Mouse (Mus musculus) intestine, embryonic 15.5 days (tissue): ENCODE data around the gene Aff1. TPM values are rescaled to one million over a fixed set of nuclear protein-coding genes. Genes with fewer than 3 reads are reported as not detected.

Experiments used
- ATAC-seq: fragments of 200-750 bp; cut with Nextera tagmentation; 2 replicates; pipeline ENCODE4 v1.8.0; 2017; ENCODE audit warnings: moderate TSS enrichment, moderate library complexity
- H3K27ac ChIP-seq: fragments of 300-500 bp; sonication (generic); 2 replicates; pipeline ENCODE4 v1.5.1; 2015; ENCODE audit warnings: mild to moderate bottlenecking, inconsistent platforms
- H3K27me3 ChIP-seq: fragments of 300-500 bp; sonication (generic); replicated peaks from 2 replicates; pipeline ENCODE4 v1.6.1; 2015; ENCODE audit warnings: inconsistent platforms
- H3K36me3 ChIP-seq: fragments of 300-500 bp; sonication (generic); 2 replicates; pipeline ENCODE4 v1.6.1; 2015; ENCODE audit warnings: inconsistent platforms
- H3K4me1 ChIP-seq: fragments of 300-500 bp; sonication (generic); replicated peaks from 2 replicates; pipeline ENCODE4 v1.6.1; 2015; ENCODE audit warnings: inconsistent platforms
- H3K4me2 ChIP-seq: fragments of 300-500 bp; sonication (generic); replicated peaks from 2 replicates; pipeline ENCODE4 v1.6.1; 2015; ENCODE audit warnings: mild to moderate bottlenecking, inconsistent platforms
- H3K4me3 ChIP-seq: fragments of 300-500 bp; sonication (generic); replicated peaks from 2 replicates; pipeline ENCODE4 v1.5.1; 2015; ENCODE audit warnings: inconsistent platforms
- H3K9ac ChIP-seq: fragments of 300-500 bp; sonication (generic); 2 replicates; pipeline ENCODE4 v1.6.1; 2015; ENCODE audit warnings: inconsistent platforms
- H3K9me3 ChIP-seq: fragments of 300-500 bp; sonication (generic); 2 replicates; pipeline ENCODE4 v1.6.1; 2016; ENCODE audit warnings: inconsistent platforms
- WGBS: fragments of 180-500 bp; shearing (Covaris S2); methylation state at CpG from one replicate; pipeline ENCODE4 v1.1.7; 2015; 5-methylcytosine and 5-hydroxymethylcytosine counted together
- polyA plus RNA-seq: library from polyadenylated mRNA; unstranded; fragments of >200 nt; fragmentation: Nextera tagmentation; extraction: Ambion mirVana; gene quantifications from 2 replicates; pipeline ENCODE4 v1.2.1, GENCODE M21; 2015

The Aff1 gene
- polyA plus RNA-seq, 1 experiment from 2014 or later, result 5.3 TPM

- H3K27ac ChIP-seq, result no peak overlapping the region
- H3K27me3 ChIP-seq, result no peaks in the 10 kb centered on the region
- WGBS, result 35% methylated on average over 6 of the region's 6 CpGs
These were observed 27.0 kb downstream of the Aff1 start for GRCm38 (mm10) chr5:103719131-103719530.

GRCm38 (mm10) chr5:103719851-103720250, 27.7 kb downstream of the Aff1 start:
- Histone ChIP-seq H3K4me3 (no peak overlapping the region), H3K9ac (no peak overlapping the region), H3K27ac (no peak overlapping the region), H3K4me2 (no peak overlapping the region), H3K4me1 (no peaks in the 10 kb centered on the region), H3K27me3 (no peaks in the 10 kb centered on the region), H3K9me3 (no peaks in the 10 kb centered on the region), H3K36me3 (no peaks in the 10 kb centered on the region)
- WGBS, result 47% methylated on average over 3 of the region's 3 CpGs
- ATAC-seq, result no peak

More at GRCm38 (mm10) chr5:103719131-103719530, 27.0 kb downstream of the Aff1 start:
- no peaks in the 10 kb centered on the region for H3K36me3 ChIP-seq
- no peaks in the 10 kb centered on the region for H3K9me3 ChIP-seq
- no peaks in the 10 kb centered on the region for H3K4me1 ChIP-seq
- H3K4me2 ChIP-seq, result no peak overlapping the region
- H3K4me3 ChIP-seq, result no peak overlapping the region
- ATAC-seq, result no peak
- H3K9ac ChIP-seq, result no peak overlapping the region

- ATAC-seq, result no peak
- Histone ChIP-seq H3K4me3 (no peak overlapping the region), H3K9ac (no peak overlapping the region), H3K27ac (no peak overlapping the region), H3K4me2 (no peak overlapping the region), H3K27me3 (no peaks in the 10 kb centered on the region), H3K36me3 (no peaks in the 10 kb centered on the region), H3K4me1 (no peaks in the 10 kb centered on the region), H3K9me3 (no peaks in the 10 kb centered on the region)
- WGBS, result 79% methylated on average over 6 of the region's 6 CpGs
These were observed 28.8 kb downstream of the Aff1 start for GRCm38 (mm10) chr5:103720967-103721366.

GRCm38 (mm10) chr5:103721490-103721889, 29.3 kb downstream of the Aff1 start:
- 83% methylated on average over 4 of the region's 4 CpGs for WGBS
- Histone ChIP-seq H3K36me3 (no peaks in the 10 kb centered on the region), H3K4me1 (no peaks in the 10 kb centered on the region), H3K4me2 (no peak overlapping the region), H3K4me3 (no peak overlapping the region), H3K9ac (no peak overlapping the region), H3K9me3 (no peaks in the 10 kb centered on the region), H3K27ac (no peak overlapping the region), H3K27me3 (no peaks in the 10 kb centered on the region)
- ATAC-seq, result no peak

GRCm38 (mm10) chr5:103722721-103723120, 30.5 kb downstream of the Aff1 start:
- H3K4me2 ChIP-seq, result no peak overlapping the region
- H3K9me3 ChIP-seq, result no peaks in the 10 kb centered on the region
- WGBS, result 80% methylated on average over 4 of the region's 4 CpGs
- H3K4me3 ChIP-seq, result no peak overlapping the region
- no peak for ATAC-seq
- no peak overlapping the region for H3K27ac ChIP-seq
- H3K36me3 ChIP-seq, result no peaks in the 10 kb centered on the region
- no peak overlapping the region for H3K9ac ChIP-seq
- H3K27me3 ChIP-seq, result no peaks in the 10 kb centered on the region
- no peaks in the 10 kb centered on the region for H3K4me1 ChIP-seq

GRCm38 (mm10) chr5:103724384-103724783, 32.2 kb downstream of the Aff1 start:
- WGBS, result 15% methylated on average over 6 of the region's 6 CpGs

GRCm38 (mm10) chr5:103724823-103725222, 32.6 kb downstream of the Aff1 start:
- H3K36me3 ChIP-seq, result no peaks in the 10 kb centered on the region
- no peak overlapping the region for H3K27ac ChIP-seq
- H3K4me2 ChIP-seq, result no peak overlapping the region
- WGBS, result 46% methylated on average over 3 of the region's 3 CpGs
- no peaks in the 10 kb centered on the region for H3K4me1 ChIP-seq
- no peaks in the 10 kb centered on the region for H3K9me3 ChIP-seq
- H3K27me3 ChIP-seq, result no peaks in the 10 kb centered on the region
- no peak overlapping the region for H3K4me3 ChIP-seq
- ATAC-seq, result no peak
- no peak overlapping the region for H3K9ac ChIP-seq

More at GRCm38 (mm10) chr5:103724384-103724783, 32.2 kb downstream of the Aff1 start:
- Histone ChIP-seq H3K9ac (no peak overlapping the region), H3K4me3 (no peak overlapping the region), H3K27me3 (no peaks in the 10 kb centered on the region), H3K4me1 (no peaks in the 10 kb centered on the region), H3K9me3 (no peaks in the 10 kb centered on the region), H3K36me3 (no peaks in the 10 kb centered on the region), H3K4me2 (no peak overlapping the region), H3K27ac (no peak overlapping the region)
- no peak for ATAC-seq

- ATAC-seq, result no peak
- WGBS, result 61% methylated on average over 9 of the region's 9 CpGs
- H3K4me3 ChIP-seq, result no peak overlapping the region
- no peaks in the 10 kb centered on the region for H3K36me3 ChIP-seq
- H3K4me2 ChIP-seq, result no peak overlapping the region
- no peaks in the 10 kb centered on the region for H3K4me1 ChIP-seq
- no peak overlapping the region for H3K9ac ChIP-seq
- H3K27me3 ChIP-seq, result no peaks in the 10 kb centered on the region
- H3K27ac ChIP-seq, result no peak overlapping the region
- H3K9me3 ChIP-seq, result no peaks in the 10 kb centered on the region
These were observed 33.3 kb downstream of the Aff1 start for GRCm38 (mm10) chr5:103725268-103726149.

GRCm38 (mm10) chr5:103726281-103726938, 34.2 kb downstream of the Aff1 start:
- ATAC-seq, result peak; percentile 66

GRCm38 (mm10) chr5:103727777-103728395, 35.7 kb downstream of the Aff1 start:
- Histone ChIP-seq H3K4me1 (no peaks in the 10 kb centered on the region), H3K9me3 (no peaks in the 10 kb centered on the region), H3K36me3 (no peaks in the 10 kb centered on the region), H3K9ac (no peak overlapping the region), H3K4me2 (no peak overlapping the region), H3K4me3 (no peak overlapping the region), H3K27me3 (no peaks in the 10 kb centered on the region), H3K27ac (no peak overlapping the region)
- 87% methylated on average over 4 of the region's 4 CpGs for WGBS
- no peak for ATAC-seq

More at GRCm38 (mm10) chr5:103726281-103726938, 34.2 kb downstream of the Aff1 start:
- H3K36me3 ChIP-seq, result no peaks in the 10 kb centered on the region
- WGBS, result 44% methylated on average over 8 of the region's 8 CpGs
- no peaks in the 10 kb centered on the region for H3K9me3 ChIP-seq
- H3K27ac ChIP-seq, result no peak overlapping the region
- no peak overlapping the region for H3K4me2 ChIP-seq
- no peak overlapping the region for H3K9ac ChIP-seq
- H3K4me1 ChIP-seq, result no peaks in the 10 kb centered on the region
- no peak overlapping the region for H3K4me3 ChIP-seq
- no peaks in the 10 kb centered on the region for H3K27me3 ChIP-seq

GRCm38 (mm10) chr5:103729225-103729624, 37.1 kb downstream of the Aff1 start:
- no peak for ATAC-seq
- Histone ChIP-seq H3K36me3 (no peaks in the 10 kb centered on the region), H3K4me1 (no peaks in the 10 kb centered on the region), H3K9me3 (no peaks in the 10 kb centered on the region), H3K4me3 (no peak overlapping the region), H3K27me3 (no peaks in the 10 kb centered on the region), H3K27ac (no peak overlapping the region), H3K9ac (no peak overlapping the region), H3K4me2 (no peak overlapping the region)
- 77% methylated on average over 1 of the region's 1 CpGs for WGBS

- Histone ChIP-seq H3K27ac (no peak overlapping the region), H3K4me3 (no peak overlapping the region), H3K4me2 (no peak overlapping the region), H3K27me3 (no peaks in the 10 kb centered on the region), H3K36me3 (no peaks in the 10 kb centered on the region), H3K4me1 (no peaks in the 10 kb centered on the region), H3K9me3 (no peaks in the 10 kb centered on the region), H3K9ac (no peak overlapping the region)
- 80% methylated on average over 1 of the region's 1 CpGs for WGBS
- ATAC-seq, result no peak
These were observed 38.0 kb downstream of the Aff1 start for GRCm38 (mm10) chr5:103730142-103730541.
